Mouse (Mus musculus) embryonic fibroblast, embryonic 13.5 days (primary cell): ENCODE results near the gene Gng10. TPM values are rescaled to one million over a fixed set of nuclear protein-coding genes. Genes with fewer than 3 reads are reported as not detected.
A peak's percentile ranks its signal among the peaks of the same experiment; 100 is the strongest.

Experiments
- H3K27ac ChIP-seq: 2 replicates; pipeline ENCODE4 v1.5.1; 2012; ENCODE audit warnings: low read length, control low read depth, inconsistent platforms; ENCODE audit not compliant: insufficient read depth
- H3K4me1 ChIP-seq: 2 replicates; pipeline ENCODE4 v1.6.1; 2011; ENCODE audit warnings: low read length; ENCODE audit not compliant: control insufficient read depth, insufficient read depth
- H3K4me3 ChIP-seq: 2 replicates; pipeline ENCODE4 v1.5.1; 2011; ENCODE audit warnings: mild to moderate bottlenecking, control low read depth, low read length; ENCODE audit not compliant: insufficient read depth
- CTCF ChIP-seq: IDR thresholded peaks from 2 replicates; pipeline ENCODE4 v1.5.1; 2011; ENCODE audit warnings: mild to moderate bottlenecking, control low read depth, low read length, moderate library complexity, borderline replicate concordance; ENCODE audit not compliant: insufficient read depth
- POLR2A ChIP-seq: IDR thresholded peaks from 2 replicates; pipeline ENCODE4 v1.6.1; 2011; ENCODE audit warnings: low read depth, mild to moderate bottlenecking, control low read depth, low read length, moderate library complexity
- polyA plus RNA-seq: library from polyadenylated mRNA; stranded (reverse); fragments of >200 nt; gene quantifications from 2 replicates; pipeline ENCODE4 v1.2.4, GENCODE M21; 2011; ENCODE audit warnings: low read depth; ENCODE audit not compliant: missing spikeins, insufficient read length

Gene Gng10
- polyA plus RNA-seq, 1 experiment: 124 TPM

- Histone ChIP-seq H3K4me3 (no peak overlapping the region), H3K27ac (no peak overlapping the region), H3K4me1 (no peaks in the 10 kb centered on the region)
- TF ChIP-seq POLR2A: no peak
- TF ChIP-seq CTCF: peak; percentile 75
These were observed 35.2 kb upstream of the Gng10 start for GRCm38 (mm10) chr4:58999686-59000085.

GRCm38 (mm10) chr4:59000614-59001013, 34.3 kb upstream of the Gng10 start:
- no peak overlapping the region for H3K27ac ChIP-seq
- TF ChIP-seq POLR2A (no peak), CTCF (peak; percentile 30; the same call in 1 of the 2 replicates)
- no peaks in the 10 kb centered on the region for H3K4me1 ChIP-seq
- H3K4me3 ChIP-seq: no peak overlapping the region

- peaks cover 10% of the 10 kb centered on the region for H3K4me1 ChIP-seq
- peak within 1 kb of the TSS; percentile 85 for H3K4me3 ChIP-seq
- peak within 1 kb of the TSS; percentile 24 for H3K27ac ChIP-seq
- TF ChIP-seq POLR2A (peak; percentile 86), CTCF (no peak)
These were observed 31.7 kb upstream of the Gng10 start, which contains the start of gene Gm20503 for GRCm38 (mm10) chr4:59002948-59003805. TSS of gene Gm20503 (plus strand) at chr4:59003210.

- H3K4me3 ChIP-seq: peak overlapping the region; percentile 85
- no peak for TF ChIP-seq CTCF
- TF ChIP-seq POLR2A: no peak
- peaks cover 13% of the 10 kb centered on the region for H3K4me1 ChIP-seq
- no peak overlapping the region for H3K27ac ChIP-seq
These were observed 31.1 kb upstream of the Gng10 start for GRCm38 (mm10) chr4:59003806-59004200.

GRCm38 (mm10) chr4:59006211-59006610, 28.7 kb upstream of the Gng10 start:
- TF ChIP-seq POLR2A (no peak), CTCF (no peak)
- Histone ChIP-seq H3K27ac (no peak overlapping the region), H3K4me1 (peaks cover 13% of the 10 kb centered on the region), H3K4me3 (no peak overlapping the region)

- Histone ChIP-seq H3K4me3 (no peak overlapping the region), H3K27ac (no peak overlapping the region), H3K4me1 (peaks cover 13% of the 10 kb centered on the region)
- no peak for TF ChIP-seq CTCF
- no peak for TF ChIP-seq POLR2A
These were observed 27.9 kb upstream of the Gng10 start for GRCm38 (mm10) chr4:59007016-59007415.

GRCm38 (mm10) chr4:59007974-59008373, 26.9 kb upstream of the Gng10 start:
- peaks cover 13% of the 10 kb centered on the region for H3K4me1 ChIP-seq
- TF ChIP-seq POLR2A (no peak), CTCF (no peak)
- no peak overlapping the region for H3K27ac ChIP-seq
- no peak overlapping the region for H3K4me3 ChIP-seq

GRCm38 (mm10) chr4:59009186-59009585, 25.7 kb upstream of the Gng10 start:
- peaks cover 13% of the 10 kb centered on the region for H3K4me1 ChIP-seq
- TF ChIP-seq POLR2A: no peak
- no peak for TF ChIP-seq CTCF
- H3K4me3 ChIP-seq: no peak overlapping the region
- no peak overlapping the region for H3K27ac ChIP-seq

- TF ChIP-seq CTCF (no peak), POLR2A (no peak)
- Histone ChIP-seq H3K4me1 (peaks cover 13% of the 10 kb centered on the region), H3K4me3 (no peak overlapping the region), H3K27ac (no peak overlapping the region)
These were observed 25.2 kb upstream of the Gng10 start for GRCm38 (mm10) chr4:59009696-59010095.

- TF ChIP-seq CTCF: no peak
- no peak for TF ChIP-seq POLR2A
- Histone ChIP-seq H3K4me1 (peaks cover 10% of the 10 kb centered on the region), H3K27ac (no peak overlapping the region), H3K4me3 (no peak overlapping the region)
These were observed 23.4 kb upstream of the Gng10 start for GRCm38 (mm10) chr4:59011446-59011845.
